Mouse (Mus musculus): ENCODE results near the gene Pik3ap1. TPM values are rescaled to one million over a fixed set of nuclear protein-coding genes. Genes with fewer than 3 reads are reported as not detected.
A peak's percentile ranks its signal among the peaks of the same experiment; 100 is the strongest.

Gene Pik3ap1
- total and polyA plus RNA-seq, 3 experiments = 26.7 to 106 (median 37.4) TPM

DNA sequence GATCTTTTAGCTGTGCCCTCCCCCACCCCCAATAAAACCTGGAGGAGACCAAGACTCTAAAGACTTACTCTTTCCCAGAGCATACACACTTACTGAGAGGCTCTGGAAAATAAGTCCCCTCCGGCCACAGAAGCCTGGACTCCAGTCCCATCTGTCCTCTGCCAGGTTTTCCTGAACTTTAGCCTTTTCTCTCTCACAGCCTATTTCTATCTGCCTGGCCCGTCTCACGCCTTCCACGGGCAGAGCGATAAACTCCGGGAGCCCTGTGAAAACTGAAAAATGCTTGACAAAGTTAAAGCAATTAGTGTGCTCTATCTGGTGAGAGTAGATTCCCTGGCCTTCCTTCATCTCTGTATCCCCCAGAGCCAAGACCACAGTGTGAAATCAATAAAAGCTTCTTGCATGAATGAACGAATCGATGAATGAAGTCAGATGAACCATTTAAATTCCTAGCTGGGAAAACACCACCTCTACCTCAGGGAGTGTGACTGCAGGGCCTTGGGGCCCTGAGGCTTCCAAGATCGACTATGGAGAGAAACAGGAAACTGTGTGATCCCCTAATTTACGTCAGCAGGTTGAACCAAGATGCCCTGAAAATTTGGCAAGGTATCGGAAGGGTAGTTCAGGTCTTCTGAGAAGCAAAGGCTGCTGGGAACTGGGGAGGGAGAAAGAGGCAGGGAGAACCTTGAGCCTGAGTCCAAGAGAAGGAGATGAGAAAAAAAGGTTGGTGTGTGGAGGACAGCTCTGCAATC, 38.6 kb downstream of the Pik3ap1 start:
- dilution Hi-C loops (cut with MboI; ENCODE audit: extremely low pct_ligation_motif_present, extremely low pct_unique_long_range_greater_than_20kb, low sequenced_read_pairs) = no loop called here
- peaks cover 9% of the 10 kb centered on the region for H3K79me2 ChIP-seq (replicated peaks; ENCODE audit: control insufficient read depth, extremely low read depth, insufficient read depth, poor library complexity, severe bottlenecking)
- DNase-seq (ENCODE audit: extremely low read depth) = no peak
- no peaks in the 10 kb centered on the region for H3K27me3 ChIP-seq (replicated peaks)
- H3K9me3 ChIP-seq (replicated peaks; ENCODE audit: low read length) = no peaks in the 10 kb centered on the region
- peak overlapping the region; percentile 46 for H3K27ac ChIP-seq (ENCODE audit: insufficient read depth, low read depth)
- H3K9ac ChIP-seq (ENCODE audit: insufficient read depth, low read depth) = peak overlapping the region; percentile 65
- H3K36me3 ChIP-seq (replicated peaks in 1 of 2; ENCODE audit: control insufficient read depth in 1 of 2, insufficient read depth in 1 of 2, low read length in 1 of 2) = peaks cover 4 to 42% of the 10 kb centered on the region in 2 experiments
- H3K4me2 ChIP-seq (ENCODE audit: insufficient read depth, low read depth, poor library complexity, severe bottlenecking) = peak overlapping the region; percentile 89
- in situ Hi-C loops (cut with MboI; ENCODE audit: low pct_ligation_motif_present, low pct_unique_long_range_greater_than_20kb, low sequenced_read_pairs) = no loop called here
- H3K4me1 ChIP-seq (ENCODE audit: control insufficient read depth in 1 of 2, insufficient read depth in 2 of 2) = peaks cover 39 to 86% of the 10 kb centered on the region in 2 experiments
- H3K4me3 ChIP-seq (replicated peaks in 1 of 3; ENCODE audit: low read depth in 2 of 3, low read length in 2 of 3, poor library complexity in 1 of 3) = peak overlapping the region in 1 of 3 experiments; percentile 13
- TF ChIP-seq JUND (conservative IDR thresholded peaks at IDR 0.05; ENCODE audit: low read depth, low read length) (no peak), POLR2AphosphoS2 (IDR thresholded peaks at IDR 0.05; ENCODE audit: low read depth, low read length) (no peak), ETS1 (conservative IDR thresholded peaks at IDR 0.05; ENCODE audit: low read depth, low read length) (peak; percentile 74), CHD2 (IDR thresholded peaks at IDR 0.05; ENCODE audit: low read length) (peak; percentile 28), MYC (IDR thresholded peaks at IDR 0.05; ENCODE audit: low read depth, low read length) (0 out of 2 replicates have a peak, but pooled peaks have one; percentile 17), USF2 (conservative IDR thresholded peaks at IDR 0.05; ENCODE audit: low read depth, low read length) (no peak), ZKSCAN1 (IDR thresholded peaks at IDR 0.05; ENCODE audit: borderline replicate concordance, low read depth, low read length) (no peak), ZNF384 (IDR thresholded peaks at IDR 0.05; ENCODE audit: low read depth, low read length) (no peak), NELFE (IDR thresholded peaks at IDR 0.05; ENCODE audit: low read depth, low read length) (no peak), TBP (conservative IDR thresholded peaks at IDR 0.05; ENCODE audit: low read depth, low read length) (no peak), MAFK (IDR thresholded peaks at IDR 0.05; ENCODE audit: insufficient replicate concordance, low read length) (no peak), EP300 (IDR thresholded peaks at IDR 0.05; ENCODE audit: low read length) (peak; percentile 50), MEF2A (IDR thresholded peaks at IDR 0.05; ENCODE audit: borderline replicate concordance, low read depth, low read length) (0 out of 2 replicates have a peak, but pooled peaks have one; percentile 46), RAD21 (IDR thresholded peaks at IDR 0.05; ENCODE audit: low read depth, low read length) (no peak), POLR2A (IDR thresholded peaks at IDR 0.05; ENCODE audit: low read depth, low read length) (no peak), PAX5 (IDR thresholded peaks at IDR 0.05; ENCODE audit: low read length) (no peak), ELF1 (IDR thresholded peaks at IDR 0.05; ENCODE audit: low read depth, low read length) (no peak), HCFC1 (IDR thresholded peaks at IDR 0.05; ENCODE audit: low read depth, low read length) (peak; percentile 36; the same call in 1 of the 2 replicates), GABPA (IDR thresholded peaks at IDR 0.05; ENCODE audit: insufficient replicate concordance, low read depth, low read length) (no peak), SIN3A (IDR thresholded peaks at IDR 0.05; ENCODE audit: low read length) (no peak), MAZ (IDR thresholded peaks at IDR 0.05; ENCODE audit: low read depth, low read length) (no peak), UBTF (IDR thresholded peaks at IDR 0.05; ENCODE audit: low read depth, low read length) (no peak), IRF4 (IDR thresholded peaks at IDR 0.05; ENCODE audit: low read depth, low read length) (peak; percentile 35), KAT2A (IDR thresholded peaks at IDR 0.05; ENCODE audit: insufficient replicate concordance, low read length) (no peak), NRF1 (IDR thresholded peaks at IDR 0.05; ENCODE audit: low read depth, low read length) (no peak), MXI1 (IDR thresholded peaks at IDR 0.05; ENCODE audit: low read depth, low read length) (peak; percentile 54; the same call in 1 of the 2 replicates), MAX (IDR thresholded peaks at IDR 0.05; ENCODE audit: low read length) (0 out of 2 replicates have a peak, but pooled peaks have one; percentile 20), ZMIZ1 (IDR thresholded peaks at IDR 0.05; ENCODE audit: low read depth, low read length) (0 out of 2 replicates have a peak, but pooled peaks have one; percentile 26), CHD1 (IDR thresholded peaks at IDR 0.05; ENCODE audit: low read depth, low read length) (0 out of 2 replicates have a peak, but pooled peaks have one; percentile 35), JUN (IDR thresholded peaks at IDR 0.05; ENCODE audit: insufficient read depth, low read depth, low read length) (no peak), TCF12 (IDR thresholded peaks at IDR 0.05; ENCODE audit: low read depth, low read length) (0 out of 2 replicates have a peak, but pooled peaks have one; percentile 47), BHLHE40 (IDR thresholded peaks at IDR 0.05; ENCODE audit: low read depth, low read length) (peak; percentile 54), SMC3 (IDR thresholded peaks at IDR 0.05; ENCODE audit: low read depth, low read length) (no peak)

Data from CH12.LX (cell line).